Mouse (Mus musculus) limb, embryonic 11.5 days (tissue): ENCODE data around the gene Unc13b. TPM values are rescaled to one million over a fixed set of nuclear protein-coding genes. Genes with fewer than 3 reads are reported as not detected.
A peak's percentile ranks its signal among the peaks of the same experiment; 100 is the strongest.

ENCODE experiments used
- ATAC-seq: fragments of 200-750 bp; cut with Nextera tagmentation; 2 replicates; pipeline ENCODE4 v1.8.0; 2017; ENCODE audit warnings: low read depth; ENCODE audit not compliant: insufficient number of reproducible peaks, low FRiP score, low TSS enrichment
- DNase-seq: peaks from one replicate; pipeline ENCODE4 v3.0.0-alpha.2; 2015; ENCODE audit warnings: low spot score
- H3K27ac ChIP-seq: fragments of 300-500 bp; sonication (generic); replicated peaks from 2 replicates; pipeline ENCODE4 v1.5.1; 2014; ENCODE audit warnings: low read depth, mild to moderate bottlenecking, low read length
- H3K27me3 ChIP-seq: fragments of 300-500 bp; sonication (generic); 2 replicates; pipeline ENCODE4 v1.6.1; 2014; ENCODE audit warnings: mild to moderate bottlenecking, low read length, mixed read lengths; ENCODE audit not compliant: control insufficient read depth, insufficient read depth
- H3K36me3 ChIP-seq: fragments of 300-500 bp; sonication (generic); 2 replicates; pipeline ENCODE4 v1.6.1; 2014; ENCODE audit warnings: mild to moderate bottlenecking, low read length, moderate library complexity, mixed read lengths; ENCODE audit not compliant: control insufficient read depth, insufficient read depth
- H3K4me1 ChIP-seq: fragments of 300-500 bp; sonication (generic); 2 replicates; pipeline ENCODE4 v1.6.1; 2014; ENCODE audit warnings: low read length, mixed read lengths; ENCODE audit not compliant: control insufficient read depth, insufficient read depth
- H3K4me2 ChIP-seq: fragments of 300-500 bp; sonication (generic); 2 replicates; pipeline ENCODE4 v1.6.1; 2014; ENCODE audit warnings: low read depth, mild to moderate bottlenecking, moderate library complexity; ENCODE audit not compliant: severe bottlenecking
- H3K4me3 ChIP-seq: fragments of 300-500 bp; sonication (generic); 2 replicates; pipeline ENCODE4 v1.5.1; 2014; ENCODE audit warnings: low read depth, low read length
- H3K9ac ChIP-seq: fragments of 300-500 bp; sonication (generic); 2 replicates; pipeline ENCODE4 v1.6.1; 2014; ENCODE audit warnings: mild to moderate bottlenecking, low read length
- H3K9me3 ChIP-seq: fragments of 300-500 bp; sonication (generic); 2 replicates; pipeline ENCODE4 v1.6.1; 2016; ENCODE audit warnings: low read length; ENCODE audit not compliant: control insufficient read depth
- WGBS: fragments of 180-500 bp; shearing (Covaris S2); extraction: QIAGEN DNeasy Blood & Tissue Kit; methylation state at CpG from one replicate; pipeline ENCODE4 v1.1.7; 2014; 5-methylcytosine and 5-hydroxymethylcytosine counted together
- polyA plus RNA-seq: library from polyadenylated mRNA; unstranded; fragments of >200 nt; fragmentation: Nextera tagmentation; extraction: Ambion mirVana; gene quantifications from 2 replicates; pipeline ENCODE4 v1.2.1, GENCODE M21; 2014

The Unc13b gene
- polyA plus RNA-seq, 1 experiment from 2014 or later, result 2.4 TPM

DNA sequence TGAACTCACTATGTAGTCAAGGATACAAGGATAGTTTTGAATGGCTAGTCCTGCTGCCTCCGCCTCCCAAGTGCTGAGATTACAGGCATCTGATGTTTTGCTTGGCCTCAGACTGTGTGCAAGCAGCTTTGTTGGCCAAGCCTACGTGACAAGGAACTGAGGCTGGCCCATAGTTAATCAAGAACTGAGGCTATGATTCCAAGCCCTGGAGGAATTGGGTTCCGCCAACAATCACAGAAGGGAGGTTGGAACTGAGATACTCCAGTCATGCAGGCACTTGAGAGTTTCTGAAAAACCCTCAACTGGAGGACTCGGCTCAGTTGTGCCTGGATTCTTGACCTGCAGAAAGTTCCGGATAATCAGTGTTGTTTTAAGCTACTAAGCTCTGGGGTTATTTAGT lies 1.1 kb upstream of the Unc13b start:
- no peak for DNase-seq
- H3K9me3 ChIP-seq, result no peaks in the 10 kb centered on the region
- H3K36me3 ChIP-seq, result no peaks in the 10 kb centered on the region
- H3K4me1 ChIP-seq, result 0 out of 2 replicates have a peak, but pooled peaks cover 4% of the 10 kb centered on the region
- no peak overlapping the region for H3K9ac ChIP-seq
- no peak for ATAC-seq
- H3K4me3 ChIP-seq, result no peak overlapping the region
- no peak overlapping the region for H3K4me2 ChIP-seq
- no peak overlapping the region for H3K27ac ChIP-seq
- WGBS, result 91% methylated on average over 5 of the region's 5 CpGs
- peaks cover 17% of the 10 kb centered on the region; the same call in 1 of the 2 replicates for H3K27me3 ChIP-seq

DNA sequence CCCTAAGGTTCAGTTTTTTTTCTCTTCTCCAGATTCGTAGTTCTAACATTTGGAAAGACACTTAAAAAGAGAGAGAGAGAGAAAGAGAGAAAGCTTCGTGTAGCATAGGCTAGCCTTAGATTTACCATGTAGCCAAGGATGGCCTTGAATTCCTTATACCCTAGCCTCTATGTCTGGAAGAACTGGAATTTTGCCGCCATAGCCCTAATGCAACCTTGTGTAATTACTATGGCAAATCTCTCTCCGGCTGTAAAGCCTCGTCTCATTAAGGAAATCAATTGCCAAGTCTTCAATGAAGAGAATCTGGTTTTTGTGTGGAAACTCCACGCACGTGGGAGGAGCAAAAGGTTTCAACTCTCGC lies 381 bp upstream of the Unc13b start:
- Histone ChIP-seq H3K4me1 (0 out of 2 replicates have a peak, but pooled peaks cover 4% of the 10 kb centered on the region), H3K36me3 (no peaks in the 10 kb centered on the region), H3K27ac (no peak overlapping the region), H3K9ac (no peak overlapping the region), H3K4me3 (peak overlapping the region; percentile 56; the same call in 1 of the 2 replicates), H3K4me2 (peak overlapping the region; percentile 96), H3K9me3 (no peaks in the 10 kb centered on the region), H3K27me3 (peaks cover 17% of the 10 kb centered on the region; the same call in 1 of the 2 replicates)
- DNase-seq (no peak), ATAC-seq (peak; percentile 20; the same call in 1 of the 2 replicates)
- WGBS, result 26% methylated on average over 8 of the region's 8 CpGs

DNA sequence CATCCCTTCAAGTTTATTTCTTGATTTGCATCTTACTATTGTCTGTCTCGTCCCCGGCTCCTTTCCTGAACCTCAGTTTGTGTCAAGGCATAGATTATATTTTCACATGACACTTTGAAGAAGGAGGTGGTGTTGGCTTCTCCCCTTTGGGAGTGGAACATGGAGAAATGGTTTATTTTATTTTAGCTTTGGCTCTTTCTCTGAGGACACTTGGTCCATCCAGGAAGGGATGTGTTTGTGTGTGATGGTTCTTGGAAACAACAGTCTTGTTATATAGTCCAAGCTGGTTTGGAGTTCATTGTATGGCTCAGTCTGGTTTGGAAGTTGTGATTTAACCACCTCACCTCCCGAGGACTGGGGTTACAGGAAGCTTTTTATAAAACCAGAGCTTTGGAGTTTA lies 944 bp downstream of the Unc13b start:
- Histone ChIP-seq H3K4me3 (peak overlapping the region; percentile 56), H3K9ac (no peak overlapping the region), H3K36me3 (no peaks in the 10 kb centered on the region), H3K9me3 (no peaks in the 10 kb centered on the region), H3K4me2 (peak overlapping the region; percentile 96), H3K27me3 (peaks cover 17% of the 10 kb centered on the region; the same call in 1 of the 2 replicates), H3K4me1 (0 out of 2 replicates have a peak, but pooled peaks cover 4% of the 10 kb centered on the region), H3K27ac (no peak overlapping the region)
- no peak for ATAC-seq
- DNase-seq, result no peak
- WGBS, result 51% methylated on average over 3 of the region's 3 CpGs

DNA sequence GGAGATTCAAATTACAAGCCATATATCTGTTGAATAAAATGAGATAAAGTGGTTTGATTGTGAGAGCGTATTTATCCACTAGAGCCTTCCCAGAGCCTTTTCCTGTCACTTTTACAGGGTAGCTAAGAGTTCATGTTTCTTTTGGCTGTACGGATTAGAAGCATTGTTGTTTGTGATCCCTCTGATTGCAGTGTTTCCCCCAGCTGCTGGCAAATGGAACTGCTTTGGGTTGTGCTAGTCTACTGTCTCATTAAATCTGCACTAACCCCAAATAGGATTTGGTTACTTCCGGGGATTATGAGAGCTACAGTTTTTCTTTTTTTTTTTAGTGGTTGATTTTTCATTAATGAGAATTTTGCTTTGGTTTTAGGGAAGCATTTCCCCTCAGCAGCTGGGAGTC lies 1.5 kb downstream of the Unc13b start:
- Histone ChIP-seq H3K27me3 (peaks cover 17% of the 10 kb centered on the region; the same call in 1 of the 2 replicates), H3K4me3 (no peak overlapping the region), H3K9ac (no peak overlapping the region), H3K4me2 (no peak overlapping the region), H3K4me1 (0 out of 2 replicates have a peak, but pooled peaks cover 4% of the 10 kb centered on the region), H3K9me3 (no peaks in the 10 kb centered on the region), H3K27ac (no peak overlapping the region), H3K36me3 (no peaks in the 10 kb centered on the region)
- DNase-seq (no peak), ATAC-seq (no peak)
- WGBS, result 70% methylated on average over 3 of the region's 3 CpGs

- WGBS, result 90% methylated on average over 4 of the region's 4 CpGs
- Histone ChIP-seq H3K9me3 (no peaks in the 10 kb centered on the region), H3K27ac (no peak overlapping the region), H3K4me2 (no peak overlapping the region), H3K4me3 (no peak overlapping the region), H3K9ac (no peak overlapping the region), H3K36me3 (no peaks in the 10 kb centered on the region), H3K27me3 (0 out of 2 replicates have a peak, but pooled peaks cover 2% of the 10 kb centered on the region), H3K4me1 (no peaks in the 10 kb centered on the region)
- DNase-seq (no peak), ATAC-seq (no peak)
These were observed 6.7 kb downstream of the Unc13b start for GRCm38 (mm10) chr4:43065471-43065870.

DNA sequence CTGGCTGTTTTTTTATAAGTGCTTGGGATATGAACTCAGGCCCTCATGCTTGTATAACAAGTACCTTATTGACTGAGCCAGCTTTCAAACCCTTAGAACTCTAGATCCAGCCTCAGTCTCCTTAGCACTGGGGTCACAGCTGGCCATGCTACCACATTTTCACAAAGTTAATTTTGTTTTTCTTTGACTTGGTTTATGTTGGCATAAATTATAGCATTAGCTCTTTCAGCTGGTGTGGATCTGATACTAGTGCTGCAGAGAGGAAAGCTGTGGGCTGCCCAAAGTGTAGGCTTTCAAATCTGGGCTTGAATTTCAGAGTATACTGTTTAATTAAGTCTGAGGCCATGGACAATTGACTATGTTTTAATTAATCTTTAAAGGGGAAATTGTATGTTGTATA lies 16.2 kb downstream of the Unc13b start:
- ATAC-seq (no peak), DNase-seq (no peak)
- no peaks in the 10 kb centered on the region for H3K9me3 ChIP-seq
- H3K27me3 ChIP-seq, result no peaks in the 10 kb centered on the region
- H3K36me3 ChIP-seq, result no peaks in the 10 kb centered on the region
- H3K27ac ChIP-seq, result no peak overlapping the region
- no peak overlapping the region for H3K4me3 ChIP-seq
- no peak overlapping the region for H3K4me2 ChIP-seq
- no peaks in the 10 kb centered on the region for H3K4me1 ChIP-seq
- H3K9ac ChIP-seq, result no peak overlapping the region

- H3K9ac ChIP-seq, result no peak overlapping the region
- no peaks in the 10 kb centered on the region for H3K9me3 ChIP-seq
- H3K27ac ChIP-seq, result no peak overlapping the region
- ATAC-seq (no peak), DNase-seq (no peak)
- H3K36me3 ChIP-seq, result no peaks in the 10 kb centered on the region
- no peak overlapping the region for H3K4me3 ChIP-seq
- no peaks in the 10 kb centered on the region for H3K27me3 ChIP-seq
- no peaks in the 10 kb centered on the region for H3K4me1 ChIP-seq
- H3K4me2 ChIP-seq, result no peak overlapping the region
- WGBS, result 73% methylated on average over 7 of the region's 7 CpGs
These were observed 19.4 kb downstream of the Unc13b start for GRCm38 (mm10) chr4:43078071-43078718.

- Histone ChIP-seq H3K4me3 (no peak overlapping the region), H3K4me2 (no peak overlapping the region), H3K27ac (no peak overlapping the region), H3K9ac (no peak overlapping the region), H3K9me3 (no peaks in the 10 kb centered on the region), H3K27me3 (no peaks in the 10 kb centered on the region), H3K4me1 (no peaks in the 10 kb centered on the region), H3K36me3 (no peaks in the 10 kb centered on the region)
- DNase-seq, result no peak
- 69% methylated on average over 2 of the region's 2 CpGs for WGBS
- ATAC-seq, result no peak
These were observed 23.7 kb downstream of the Unc13b start for GRCm38 (mm10) chr4:43082458-43082857.

DNA sequence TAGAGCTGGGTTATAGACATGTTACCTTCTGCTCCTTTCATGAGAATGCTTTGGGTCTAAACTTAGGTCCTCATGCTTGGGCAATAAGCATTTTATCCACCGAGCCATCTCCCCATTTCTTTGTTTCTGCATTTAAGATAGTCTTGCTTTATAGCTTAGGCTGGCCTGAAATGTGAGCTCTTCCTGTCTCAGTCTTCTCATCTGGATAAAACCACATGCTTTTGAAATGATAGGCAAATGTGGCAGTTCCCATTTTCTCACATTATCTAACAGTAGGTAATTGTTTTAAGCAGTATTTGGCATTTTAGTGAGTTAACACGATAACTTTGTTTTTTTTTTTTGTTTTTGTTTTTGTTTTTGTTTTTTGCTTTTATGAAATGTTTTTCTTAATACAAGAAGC lies 31.2 kb downstream of the Unc13b start:
- H3K4me3 ChIP-seq, result no peak overlapping the region
- H3K27ac ChIP-seq, result no peak overlapping the region
- ATAC-seq, result no peak
- WGBS, result 94% methylated on average over 2 of the region's 2 CpGs
- H3K36me3 ChIP-seq, result no peaks in the 10 kb centered on the region
- no peaks in the 10 kb centered on the region for H3K4me1 ChIP-seq
- no peak overlapping the region for H3K4me2 ChIP-seq
- no peak for DNase-seq
- H3K27me3 ChIP-seq, result no peaks in the 10 kb centered on the region
- no peaks in the 10 kb centered on the region for H3K9me3 ChIP-seq
- H3K9ac ChIP-seq, result no peak overlapping the region
